Mouse (Mus musculus) left cerebral cortex, postnatal 10 days (tissue): Measurements from ENCODE around the gene Zfhx2. TPM values are rescaled to one million over a fixed set of nuclear protein-coding genes. Genes with fewer than 3 reads are reported as not detected.
A peak's percentile ranks its signal among the peaks of the same experiment; 100 is the strongest.

Source experiments
- DNase-seq, 2 experiments: peaks; one replicate each; pipeline ENCODE4 v3.0.0; 2021 to 2022; ENCODE audit warnings: low spot score in 2 of 2, mixed read lengths in 1 of 2; ENCODE audit errors: extremely low spot score in 1 of 2
- intact Hi-C: fragments of 180-260 bp; cut with DNase I; formaldehyde crosslinking; loops from one replicate; pipeline ENCODE4 v1.15.1; 2025
- total RNA-seq, 2 experiments: library from RNA; stranded (reverse); gene quantifications; 2 replicates each; pipeline ENCODE4 v1.2.3; 2021

Zfhx2 gene
- total RNA-seq, 2 experiments from 2014 or later, result 26.6 to 27.2 TPM

GRCm38 (mm10) chr14:55108202-55108870 is 16.2 kb upstream of the Zfhx2 start:
- intact Hi-C loops, result no loop called here

GRCm38 (mm10) chr14:55106990-55107389 is 14.9 kb upstream of the Zfhx2 start:
- intact Hi-C loops, result no loop called here
- no peak for DNase-seq

More at GRCm38 (mm10) chr14:55108202-55108870, 16.2 kb upstream of the Zfhx2 start:
- peak; percentile 74 to 87 for DNase-seq

- peak; percentile 82 to 87 for DNase-seq
- intact Hi-C loops, result no loop called here
Observed at GRCm38 (mm10) chr14:55105836-55106809, 14.0 kb upstream of the Zfhx2 start, which contains the start of gene Ap1g2. Gene Ap1g2, minus strand, starts transcription at chr14:55106593.

GRCm38 (mm10) chr14:55105386-55105785 is 13.3 kb upstream of the Zfhx2 start:
- intact Hi-C loops, result no loop called here

GRCm38 (mm10) chr14:55104365-55104764 is 12.2 kb upstream of the Zfhx2 start:
- intact Hi-C loops, result loop anchor here (5.0 kb wide), 1 partner anchor 212 kb away; the partner anchor contains the start of gene Pabpn1
- DNase-seq, result peak in 1 of 2 experiments; percentile 51

More at GRCm38 (mm10) chr14:55105386-55105785, 13.3 kb upstream of the Zfhx2 start:
- DNase-seq, result peak in 1 of 2 experiments; percentile 23

- intact Hi-C loops, result loop anchor here (5.0 kb wide), 1 partner anchor 210 kb away; the partner anchor contains the start of gene Pabpn1
- peak in 1 of 2 experiments; percentile 42 for DNase-seq
Observed at GRCm38 (mm10) chr14:55102253-55102785, 10.2 kb upstream of the Zfhx2 start.

GRCm38 (mm10) chr14:55101592-55101991 is 9.5 kb upstream of the Zfhx2 start:
- DNase-seq, result no peak
- intact Hi-C loops, result loop anchor here (5.0 kb wide), 1 partner anchor 209 kb away; the partner anchor contains the start of gene Pabpn1

GRCm38 (mm10) chr14:55098067-55098466 is 5.9 kb upstream of the Zfhx2 start:
- peak in 1 of 2 experiments; percentile 70 for DNase-seq
- intact Hi-C loops, result no loop called here

- DNase-seq, result no peak
- intact Hi-C loops, result loop anchor here (2.0 kb wide), 1 partner anchor 73 kb away; no protein-coding TSS in a partner anchor
Observed at GRCm38 (mm10) chr14:55097646-55098045, 5.5 kb upstream of the Zfhx2 start.

- intact Hi-C loops, result loop anchor here (2.0 kb wide), 1 partner anchor 72 kb away; no protein-coding TSS in a partner anchor
- no peak for DNase-seq
Observed at GRCm38 (mm10) chr14:55096573-55097087, 4.5 kb upstream of the Zfhx2 start.

GRCm38 (mm10) chr14:55095671-55096070 is 3.5 kb upstream of the Zfhx2 start:
- DNase-seq, result no peak
- intact Hi-C loops, result loop anchor here (2.0 kb wide), 1 partner anchor 71 kb away; no protein-coding TSS in a partner anchor

- no peak for DNase-seq
- intact Hi-C loops, result no loop called here
Observed at GRCm38 (mm10) chr14:55095263-55095662, 3.1 kb upstream of the Zfhx2 start.

- intact Hi-C loops, result no loop called here
- peak; percentile 65 to 88 for DNase-seq
Observed at GRCm38 (mm10) chr14:55094704-55095231, 2.6 kb upstream of the Zfhx2 start, which contains the start of gene Thtpa. Gene Thtpa, plus strand, starts transcription at chr14:55094784.

- DNase-seq, result no peak
- intact Hi-C loops, result no loop called here
Observed at GRCm38 (mm10) chr14:55093927-55094326, 1.8 kb upstream of the Zfhx2 start.

- peak in 1 of 2 experiments; percentile 71 for DNase-seq
- intact Hi-C loops, result no loop called here
Observed at GRCm38 (mm10) chr14:55091209-55091865, 787 bp downstream of the Zfhx2 start.

- DNase-seq, result peak in 1 of 2 experiments; percentile 60
Observed at GRCm38 (mm10) chr14:55089199-55089947, 2.8 kb downstream of the Zfhx2 start.

GRCm38 (mm10) chr14:55086009-55086514 is 6.1 kb downstream of the Zfhx2 start:
- intact Hi-C loops, result no loop called here
- DNase-seq, result no peak

More at GRCm38 (mm10) chr14:55089199-55089947, 2.8 kb downstream of the Zfhx2 start:
- intact Hi-C loops, result no loop called here
